In genomic region chr14:45216711-45217340, GRCm38 (mm10) we compare ENCODE assay signal across 16 mouse cellular contexts.
"Had no signal": no experiment of that assay in that cellular context is flagged by ENCODE, and none has a peak within 500 bp of the region (broad histone marks: within the 10 kb centered on the region; RNA-seq: fewer than 3 reads in every experiment).

No protein-coding gene starts in this region.

- ATAC-seq: liver, embryonic 12.5 days had no signal

- H3K27me3 ChIP-seq: kidney, embryonic 15.5 days; limb, embryonic 13.5 days; lung, embryonic 15.5 days had no signal

- DNase-seq: kidney, adult 11 months; kidney, adult 8-10 months; kidney, postnatal 10 days; kidney, postnatal 36 days; layer of hippocampus, postnatal 36 days; liver; lung, postnatal 10 days; midbrain, embryonic 14.5 days; thymus, adult 2 months; thymus, postnatal 14 days; thymus, postnatal 4 days had no signal

- H3K36me3 ChIP-seq: kidney, embryonic 15.5 days; liver, embryonic 12.5 days; liver, embryonic 15.5 days; lung, embryonic 15.5 days had no signal
